Mouse (Mus musculus): Measurements from ENCODE around the gene Pdia5.

Pdia5 gene

DNA sequence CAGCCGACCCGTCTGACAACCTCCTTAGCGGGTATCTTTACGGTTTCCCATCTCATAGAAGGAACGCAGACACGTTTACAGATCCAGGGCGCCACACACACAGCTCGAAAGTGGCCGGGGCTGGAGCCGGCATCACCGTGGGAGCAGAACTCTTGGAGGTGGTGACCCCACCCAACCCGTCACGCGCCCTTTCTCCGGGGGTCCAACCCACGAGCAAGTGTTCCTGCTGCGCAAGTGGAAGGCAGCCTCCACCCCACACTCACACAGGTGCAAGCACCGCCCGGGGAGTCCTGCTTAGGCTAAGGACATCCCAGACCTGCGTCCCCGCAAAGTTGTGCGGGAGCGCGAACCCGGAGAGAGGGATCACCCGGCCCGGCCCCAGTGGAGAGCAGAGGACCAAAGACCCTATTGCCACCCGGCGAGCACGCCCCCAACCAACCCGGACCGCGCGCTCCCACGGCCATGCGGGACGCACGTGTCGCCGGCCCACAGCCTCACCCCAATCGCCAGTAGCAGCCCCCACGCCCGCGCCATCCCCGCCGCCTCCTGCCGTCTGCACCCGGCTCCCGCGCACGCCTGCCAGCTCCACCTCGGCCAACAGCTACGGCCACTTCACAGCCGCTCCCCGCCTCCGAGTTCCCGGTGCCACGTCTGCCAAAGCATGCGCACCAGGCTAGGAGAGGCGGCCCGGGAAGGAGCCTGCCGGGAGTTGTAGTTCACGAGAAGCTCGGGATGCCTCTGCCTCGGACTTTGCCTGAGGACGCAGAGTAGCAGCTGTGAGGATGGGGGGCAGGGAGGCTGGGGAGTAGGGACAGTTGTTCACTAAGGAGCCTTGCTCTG is at the start of gene Pdia5:
Gene Pdia5, minus strand, starts transcription at position 643 of the 840 bp plus-strand sequence.
- peak; percentile 89 to 90 for DNase-seq (ENCODE audit: low spot score in 2 of 2)

DNA sequence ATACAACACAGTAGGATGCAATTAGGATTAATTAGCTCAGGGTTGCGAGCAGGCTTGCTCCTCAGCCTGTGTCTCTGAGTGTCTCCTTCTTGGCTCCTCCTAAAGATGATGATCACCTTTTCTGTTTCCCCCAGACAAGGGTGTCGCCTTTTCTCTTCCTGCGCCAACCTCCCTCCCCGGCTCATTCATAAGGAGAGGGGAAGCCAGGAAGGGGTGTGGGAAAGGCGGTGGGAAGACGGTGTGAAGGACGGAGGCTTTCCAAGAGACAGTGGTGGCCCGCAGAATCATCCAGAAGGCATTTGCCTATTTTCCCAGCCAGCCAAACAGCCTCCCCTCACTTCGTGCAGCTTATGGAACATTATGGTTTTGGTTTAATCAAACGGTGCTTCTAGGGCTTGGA is 48.4 kb upstream of the Pdia5 start:
- no peak for DNase-seq (ENCODE audit: low spot score in 2 of 2)

DNA sequence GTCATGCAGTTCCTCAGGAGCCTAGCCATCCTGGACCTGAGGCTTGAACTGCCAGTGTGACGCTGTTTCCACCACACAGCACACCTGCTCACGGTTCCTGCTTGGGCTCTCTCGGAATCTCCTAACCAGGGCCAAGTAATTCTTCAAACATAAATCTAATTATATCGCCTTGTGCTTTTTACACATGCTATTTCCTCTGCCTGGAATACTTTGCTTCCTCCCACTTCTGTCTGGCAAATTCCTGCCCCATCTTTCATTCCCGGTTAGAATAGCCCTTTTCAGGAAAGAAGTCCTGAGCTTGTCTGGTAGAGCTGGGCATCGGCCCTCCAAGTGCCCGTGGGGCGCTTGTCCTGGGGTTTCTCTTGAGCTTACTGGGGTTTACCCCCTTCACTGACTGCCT is 47.0 kb upstream of the Pdia5 start:
- DNase-seq (ENCODE audit: low spot score in 2 of 2), result no peak

GRCm38 (mm10) chr16:35534630-35535029 is 44.0 kb upstream of the Pdia5 start:
- no peak for DNase-seq (ENCODE audit: low spot score in 2 of 2)

DNA sequence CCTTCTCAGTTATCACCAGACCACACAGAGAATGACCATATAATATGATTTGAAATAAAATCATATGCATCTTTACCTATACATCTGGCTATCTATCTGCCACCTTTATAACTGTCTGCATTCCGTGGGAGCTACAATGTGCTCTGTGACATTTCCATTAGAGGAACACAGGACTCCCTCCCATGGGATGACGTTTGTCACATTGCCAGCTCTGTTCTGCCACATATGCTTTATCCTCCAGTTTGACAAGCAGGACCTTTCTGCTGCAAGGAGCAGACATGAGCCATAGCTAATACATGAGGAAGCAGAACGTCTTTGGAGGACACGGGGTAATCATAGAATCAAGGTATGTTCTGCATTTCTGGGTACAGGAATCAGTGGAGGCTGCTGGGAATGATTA is 33.5 kb upstream of the Pdia5 start:
- no peak for DNase-seq (ENCODE audit: low spot score in 2 of 2)

GRCm38 (mm10) chr16:35519245-35519644 is 28.6 kb upstream of the Pdia5 start:
- DNase-seq (ENCODE audit: low spot score in 2 of 2), result no peak

DNA sequence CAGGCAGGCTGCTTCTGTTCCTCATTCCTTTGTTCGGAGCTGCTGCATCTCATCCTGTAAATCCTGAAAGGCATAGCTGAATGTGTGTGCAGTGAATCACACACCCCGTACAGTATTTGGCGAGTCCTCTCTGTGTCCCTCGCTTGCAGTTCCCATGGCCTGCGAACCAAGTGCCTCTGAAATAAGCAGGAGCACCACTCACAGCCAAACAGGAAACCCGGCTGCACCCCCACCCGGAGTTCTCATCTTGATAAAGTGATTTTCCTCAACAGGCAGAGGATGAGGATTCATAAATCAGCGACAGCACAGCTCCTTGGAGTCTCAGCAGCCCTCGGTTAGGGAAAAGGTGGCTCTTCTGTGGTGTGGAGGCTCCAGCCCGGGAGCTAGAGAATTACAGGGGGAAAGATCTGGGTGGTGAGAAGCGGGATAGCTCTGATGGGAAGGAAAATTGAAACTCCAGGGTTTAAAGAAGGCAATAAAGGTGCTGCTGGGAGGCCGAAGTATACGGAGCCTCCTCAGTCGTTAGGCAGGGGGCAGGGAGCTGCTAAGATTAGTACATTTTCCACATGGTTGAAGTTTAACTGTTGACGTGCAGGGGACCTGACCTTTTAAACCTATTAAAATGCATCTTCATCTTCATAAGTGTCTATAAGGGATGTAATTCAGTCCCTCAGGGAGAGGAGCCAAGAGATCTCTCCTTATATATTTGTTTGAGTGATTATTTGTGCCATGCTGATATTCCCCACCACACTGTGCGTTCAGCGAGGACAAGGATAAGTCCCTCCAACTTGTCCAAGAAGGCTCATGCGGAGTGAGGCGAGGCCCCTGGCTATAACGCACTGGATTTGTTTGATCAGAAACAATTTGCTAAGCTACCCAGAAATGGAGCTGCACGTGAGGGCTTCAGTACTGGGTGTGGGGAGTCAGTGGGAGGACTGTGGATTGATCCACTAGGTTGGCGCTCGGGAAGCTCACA is 27.6 kb upstream of the Pdia5 start:
- no peak for DNase-seq (ENCODE audit: low spot score in 2 of 2)

DNA sequence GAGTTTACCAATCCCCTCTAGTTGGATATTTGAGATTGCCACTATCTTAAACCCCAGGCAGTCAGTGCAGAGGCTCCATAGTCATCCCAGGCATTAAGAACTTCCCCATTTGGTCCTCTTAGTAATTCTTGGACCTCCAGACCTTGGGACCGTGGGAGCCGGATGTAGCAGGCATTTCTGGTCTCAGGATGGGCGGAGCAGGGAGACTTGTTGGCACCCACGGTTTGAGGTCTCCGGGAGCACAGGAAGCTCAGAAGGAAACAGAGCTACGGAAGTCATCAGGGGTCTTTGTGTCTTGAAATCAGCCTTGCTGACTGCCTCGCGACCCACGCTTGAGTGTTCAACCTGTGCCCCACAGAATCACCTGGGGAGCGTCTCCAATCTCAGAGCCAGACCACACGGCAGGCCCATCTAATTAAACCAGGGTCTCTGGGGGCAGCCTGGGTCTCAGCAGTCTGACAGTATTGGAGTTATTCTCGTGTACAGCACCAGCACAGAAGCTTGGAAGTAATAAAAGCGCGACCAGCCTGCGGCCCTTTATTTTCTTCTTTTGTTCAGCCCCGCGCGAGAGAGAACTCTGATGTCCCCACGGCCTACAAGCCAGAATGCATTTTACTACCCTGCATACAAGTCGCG is 25.4 kb upstream of the Pdia5 start:
- peak in 1 of 2 experiments; percentile 5 for DNase-seq (ENCODE audit: low spot score in 2 of 2)

GRCm38 (mm10) chr16:35509331-35510070 is 18.8 kb upstream of the Pdia5 start:
- no peak for DNase-seq (ENCODE audit: low spot score in 2 of 2)

- no peak for DNase-seq (ENCODE audit: low spot score in 2 of 2)
Observed at GRCm38 (mm10) chr16:35508581-35508980, 17.9 kb upstream of the Pdia5 start.

GRCm38 (mm10) chr16:35505786-35506185 is 15.1 kb upstream of the Pdia5 start:
- DNase-seq (ENCODE audit: low spot score in 2 of 2), result no peak

- no peak for DNase-seq (ENCODE audit: low spot score in 2 of 2)
Observed at GRCm38 (mm10) chr16:35504266-35504665, 13.6 kb upstream of the Pdia5 start.

DNA sequence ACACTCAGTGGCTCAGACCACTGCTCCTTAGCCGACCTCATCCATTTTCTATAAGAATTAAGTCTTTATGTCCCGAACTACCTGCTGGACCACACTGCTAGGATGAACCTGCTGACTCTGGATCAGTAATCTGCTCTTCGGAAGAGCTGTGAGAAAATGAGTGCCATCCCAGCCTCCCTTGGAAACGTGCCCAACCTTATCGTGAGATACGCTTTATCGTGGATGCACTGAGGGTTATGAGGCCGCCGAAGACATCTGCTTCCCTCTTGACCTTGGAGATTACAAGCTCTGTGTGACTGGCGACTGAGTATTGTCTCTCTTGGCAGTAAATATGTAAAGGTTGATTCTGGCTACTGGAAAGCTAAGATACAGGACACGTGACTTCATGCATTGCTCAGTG is 11.8 kb upstream of the Pdia5 start:
- no peak for DNase-seq (ENCODE audit: low spot score in 2 of 2)

GRCm38 (mm10) chr16:35501106-35501760 is 10.6 kb upstream of the Pdia5 start:
- no peak for DNase-seq (ENCODE audit: low spot score in 2 of 2)

DNA sequence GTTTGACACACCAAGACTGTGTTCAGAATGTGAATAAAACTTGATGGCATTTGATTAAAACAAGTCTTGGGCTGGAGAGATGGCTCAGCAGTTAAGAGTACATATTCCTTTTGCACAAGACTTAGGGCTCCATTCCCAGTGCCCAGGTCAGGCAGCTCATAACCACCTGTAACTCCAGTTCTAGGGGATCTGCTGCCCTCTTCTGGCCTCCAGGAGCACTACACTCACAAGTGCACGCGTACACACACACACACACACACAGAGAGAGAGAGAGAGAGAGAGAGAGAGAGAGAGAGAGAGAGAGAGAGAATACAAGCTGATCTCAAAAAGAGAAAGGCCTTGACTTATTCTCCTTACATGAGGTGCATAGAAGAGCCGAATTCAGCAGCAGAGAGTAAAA is 9.7 kb upstream of the Pdia5 start:
- DNase-seq (ENCODE audit: low spot score in 2 of 2), result no peak

DNA sequence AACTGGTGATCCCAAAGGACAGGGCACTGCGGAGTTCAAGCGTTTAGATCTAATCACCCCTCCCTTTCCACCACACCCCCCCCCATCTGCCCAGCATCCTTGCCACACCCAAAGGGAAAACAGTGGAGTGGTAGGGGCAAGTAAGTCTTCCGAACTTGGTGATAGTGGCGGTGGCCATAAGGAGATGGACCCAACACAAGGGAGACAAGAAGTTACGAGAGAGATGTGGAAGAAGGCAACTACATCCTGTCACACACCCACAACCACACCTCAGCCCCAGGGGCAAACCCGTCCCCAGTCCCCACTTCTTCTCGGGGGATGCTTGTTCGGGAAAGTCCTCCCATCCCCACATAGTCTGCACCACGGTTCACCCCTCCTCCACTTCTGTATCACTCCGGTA is 880 bp downstream of the Pdia5 start:
- no peak for DNase-seq (ENCODE audit: low spot score in 2 of 2)

GRCm38 (mm10) chr16:35489066-35489718 is 1.5 kb downstream of the Pdia5 start:
- DNase-seq (ENCODE audit: low spot score in 2 of 2), result no peak

GRCm38 (mm10) chr16:35487776-35488175 is 2.9 kb downstream of the Pdia5 start:
- no peak for DNase-seq (ENCODE audit: low spot score in 2 of 2)

- DNase-seq (ENCODE audit: low spot score in 2 of 2), result no peak
Observed at GRCm38 (mm10) chr16:35487056-35487455, 3.6 kb downstream of the Pdia5 start.

GRCm38 (mm10) chr16:35485711-35486110 is 5.0 kb downstream of the Pdia5 start:
- DNase-seq (ENCODE audit: low spot score in 2 of 2), result no peak

Data from heart, adult 9 months (tissue).